Mouse (Mus musculus) heart, embryonic 12.5 days (tissue): ENCODE results near the gene Nckap5. TPM values are rescaled to one million over a fixed set of nuclear protein-coding genes. Genes with fewer than 3 reads are reported as not detected.

Experiments
- ATAC-seq: fragments of 200-750 bp; cut with Nextera tagmentation; 2 replicates; pipeline ENCODE4 v1.8.0; 2017; ENCODE audit warnings: moderate TSS enrichment, moderate library complexity; ENCODE audit not compliant: insufficient number of reproducible peaks, low FRiP score
- H3K27ac ChIP-seq: fragments of 300-500 bp; sonication (generic); 2 replicates; pipeline ENCODE4 v1.5.1; 2016; ENCODE audit warnings: mild to moderate bottlenecking, moderate library complexity; ENCODE audit not compliant: poor library complexity, severe bottlenecking
- H3K27me3 ChIP-seq: fragments of 300-500 bp; sonication (generic); replicated peaks from 2 replicates; pipeline ENCODE4 v1.6.1; 2016; ENCODE audit warnings: mild to moderate bottlenecking, moderate library complexity
- H3K36me3 ChIP-seq: fragments of 300-500 bp; sonication (generic); 2 replicates; pipeline ENCODE4 v1.6.1; 2016; ENCODE audit warnings: mild to moderate bottlenecking, moderate library complexity
- H3K4me1 ChIP-seq: fragments of 300-500 bp; sonication (generic); replicated peaks from 2 replicates; pipeline ENCODE4 v1.6.1; 2016; ENCODE audit warnings: mild to moderate bottlenecking
- H3K4me2 ChIP-seq: fragments of 300-500 bp; sonication (generic); 2 replicates; pipeline ENCODE4 v1.6.1; 2016; ENCODE audit warnings: mild to moderate bottlenecking, moderate library complexity
- H3K4me3 ChIP-seq: fragments of 300-500 bp; sonication (generic); 2 replicates; pipeline ENCODE4 v1.5.1; 2016; ENCODE audit warnings: mild to moderate bottlenecking
- H3K9ac ChIP-seq: fragments of 300-500 bp; sonication (generic); 2 replicates; pipeline ENCODE4 v1.6.1; 2016; ENCODE audit warnings: mild to moderate bottlenecking, moderate library complexity
- H3K9me3 ChIP-seq: fragments of 300-500 bp; sonication (generic); replicated peaks from 2 replicates; pipeline ENCODE4 v1.6.1; 2016; ENCODE audit warnings: mild to moderate bottlenecking, moderate library complexity
- WGBS: fragments of 180-500 bp; shearing (Covaris S2); methylation state at CpG from one replicate; pipeline ENCODE4 v1.1.7; 2016; 5-methylcytosine and 5-hydroxymethylcytosine counted together
- polyA plus RNA-seq: library from polyadenylated mRNA; unstranded; fragments of >200 nt; fragmentation: Nextera tagmentation; extraction: Ambion mirVana; gene quantifications from 2 replicates; pipeline ENCODE4 v1.2.1, GENCODE M21; 2016

Gene Nckap5
- polyA plus RNA-seq, 1 experiment from 2014 or later = 3.8 TPM

DNA sequence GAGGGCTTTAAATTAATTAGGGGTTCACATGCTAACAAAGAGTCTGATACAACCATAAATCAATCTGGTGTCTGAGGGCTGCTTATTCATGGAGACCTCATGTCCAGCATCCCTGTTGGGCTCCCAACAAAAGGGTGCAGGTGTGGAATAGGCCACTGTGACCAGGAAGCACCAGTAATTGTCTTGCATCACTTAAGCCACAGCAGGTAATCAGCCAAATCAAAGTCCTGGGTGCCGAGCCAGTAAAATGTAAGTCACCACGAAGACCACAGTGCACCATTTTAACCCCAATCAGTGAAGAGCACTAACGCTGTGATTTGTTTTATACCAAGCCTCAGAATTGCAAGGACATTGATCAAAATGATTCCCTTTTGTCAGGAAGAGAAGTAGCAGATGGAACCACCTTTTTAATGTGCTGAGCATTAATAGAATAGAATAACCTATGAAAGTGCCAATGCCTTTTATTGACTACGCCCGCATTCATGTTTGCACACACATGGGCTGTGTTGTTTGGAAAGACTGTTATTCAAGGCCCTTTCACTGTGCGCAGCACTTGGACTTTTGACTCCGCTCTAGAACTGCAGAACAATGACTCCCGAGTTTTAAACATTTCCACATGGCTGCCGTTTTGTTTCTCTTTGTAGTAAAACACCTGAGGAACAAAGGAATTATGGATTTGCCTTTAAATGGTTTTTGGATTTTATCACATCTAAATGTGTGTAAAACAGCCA, 393.5 kb downstream of the Nckap5 start:
- no peaks in the 10 kb centered on the region for H3K36me3 ChIP-seq
- H3K9ac ChIP-seq = no peak overlapping the region
- no peaks in the 10 kb centered on the region for H3K4me1 ChIP-seq
- no peak overlapping the region for H3K4me2 ChIP-seq
- no peaks in the 10 kb centered on the region for H3K9me3 ChIP-seq
- WGBS = 83% methylated on average over 9 of the region's 9 CpGs
- ATAC-seq = no peak
- no peak overlapping the region for H3K27ac ChIP-seq
- no peaks in the 10 kb centered on the region for H3K27me3 ChIP-seq
- no peak overlapping the region for H3K4me3 ChIP-seq

GRCm38 (mm10) chr1:126432285-126432684, 398.3 kb downstream of the Nckap5 start:
- Histone ChIP-seq H3K9me3 (no peaks in the 10 kb centered on the region), H3K27ac (no peak overlapping the region), H3K4me2 (no peak overlapping the region), H3K36me3 (no peaks in the 10 kb centered on the region), H3K9ac (no peak overlapping the region), H3K27me3 (no peaks in the 10 kb centered on the region), H3K4me3 (no peak overlapping the region), H3K4me1 (no peaks in the 10 kb centered on the region)
- 88% methylated on average over 4 of the region's 4 CpGs for WGBS
- no peak for ATAC-seq

GRCm38 (mm10) chr1:126431594-126431993, 399.0 kb downstream of the Nckap5 start:
- Histone ChIP-seq H3K4me3 (no peak overlapping the region), H3K9ac (no peak overlapping the region), H3K27ac (no peak overlapping the region), H3K4me2 (no peak overlapping the region), H3K36me3 (no peaks in the 10 kb centered on the region), H3K9me3 (no peaks in the 10 kb centered on the region), H3K27me3 (no peaks in the 10 kb centered on the region), H3K4me1 (no peaks in the 10 kb centered on the region)
- 41% methylated on average over 5 of the region's 5 CpGs for WGBS
- ATAC-seq = no peak

GRCm38 (mm10) chr1:126411426-126411825, 419.2 kb downstream of the Nckap5 start:
- no peaks in the 10 kb centered on the region; the same call in 1 of the 2 replicates for H3K9me3 ChIP-seq
- no peaks in the 10 kb centered on the region for H3K36me3 ChIP-seq
- no peaks in the 10 kb centered on the region for H3K27me3 ChIP-seq
- H3K4me3 ChIP-seq = no peak overlapping the region
- no peak overlapping the region for H3K27ac ChIP-seq
- no peak overlapping the region for H3K4me2 ChIP-seq
- 77% methylated on average over 5 of the region's 5 CpGs for WGBS
- no peaks in the 10 kb centered on the region for H3K4me1 ChIP-seq
- ATAC-seq = no peak
- H3K9ac ChIP-seq = no peak overlapping the region

DNA sequence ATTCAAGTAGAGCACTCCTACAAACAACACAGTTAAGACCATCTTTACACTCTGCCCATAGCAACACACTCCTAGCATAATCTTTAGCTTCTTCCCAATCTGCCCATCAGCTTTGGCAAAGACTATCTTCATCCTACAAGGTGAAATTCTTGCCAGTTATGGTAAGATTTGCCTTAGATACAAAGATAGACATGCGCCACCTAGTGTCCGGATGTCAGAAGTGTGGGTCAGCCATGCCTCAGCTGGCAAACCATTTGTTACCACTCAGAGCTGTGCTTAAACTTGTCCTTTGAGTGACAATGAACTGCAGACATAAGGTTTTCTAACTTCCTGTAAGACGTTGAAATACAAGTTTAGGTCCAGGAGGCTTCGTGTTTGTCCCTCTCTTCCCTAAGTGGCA, 422.7 kb downstream of the Nckap5 start:
- no peaks in the 10 kb centered on the region for H3K27me3 ChIP-seq
- 10% methylated on average over 4 of the region's 4 CpGs for WGBS
- ATAC-seq = no peak
- H3K4me2 ChIP-seq = no peak overlapping the region
- no peaks in the 10 kb centered on the region for H3K4me1 ChIP-seq
- H3K27ac ChIP-seq = no peak overlapping the region
- H3K4me3 ChIP-seq = no peak overlapping the region
- H3K9ac ChIP-seq = no peak overlapping the region
- H3K36me3 ChIP-seq = no peaks in the 10 kb centered on the region
- no peaks in the 10 kb centered on the region for H3K9me3 ChIP-seq

DNA sequence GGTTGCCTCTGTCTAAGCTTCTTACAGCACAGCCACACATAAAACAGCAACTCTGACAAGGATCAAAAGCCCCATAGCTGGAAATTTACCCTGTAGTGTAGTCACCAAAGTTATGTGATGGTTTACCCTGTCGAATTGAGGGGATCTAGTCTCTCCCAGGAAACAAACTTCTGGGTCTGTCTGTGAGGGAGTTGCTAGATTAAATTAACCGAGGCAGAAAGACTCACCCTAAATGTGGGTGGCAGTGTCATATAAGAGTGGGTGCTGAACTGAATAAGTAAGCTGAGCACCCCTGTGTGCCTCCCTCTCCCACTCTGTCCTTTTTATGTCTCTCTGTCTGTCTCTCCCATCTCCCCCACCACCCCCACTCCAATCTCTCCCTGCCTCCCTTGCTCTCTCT, 425.1 kb downstream of the Nckap5 start:
- H3K36me3 ChIP-seq = no peaks in the 10 kb centered on the region
- H3K4me1 ChIP-seq = no peaks in the 10 kb centered on the region
- no peak overlapping the region for H3K4me2 ChIP-seq
- H3K27ac ChIP-seq = no peak overlapping the region
- H3K4me3 ChIP-seq = no peak overlapping the region
- ATAC-seq = no peak
- no peak overlapping the region for H3K9ac ChIP-seq
- no peaks in the 10 kb centered on the region for H3K9me3 ChIP-seq
- no peaks in the 10 kb centered on the region for H3K27me3 ChIP-seq
- 67% methylated on average over 2 of the region's 2 CpGs for WGBS

DNA sequence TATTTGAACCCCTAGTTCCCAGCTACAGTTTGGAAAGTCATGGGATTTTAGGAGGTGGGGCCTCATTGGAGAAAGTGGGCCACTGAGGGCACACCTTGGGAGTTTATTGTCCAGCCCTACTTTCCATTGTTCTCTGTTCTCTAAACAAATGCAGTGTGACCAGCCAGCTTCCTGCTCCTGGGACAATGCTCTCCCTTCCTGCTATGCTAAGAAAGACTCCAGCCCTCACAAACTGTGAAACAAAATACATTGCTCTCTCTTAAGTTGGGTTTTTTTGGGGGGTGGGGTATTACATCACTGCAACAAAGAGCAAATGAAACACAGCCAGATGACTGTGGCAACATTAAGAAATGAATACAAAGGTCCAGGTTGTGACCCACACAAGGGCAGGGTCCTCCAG, 426.6 kb downstream of the Nckap5 start:
- no peaks in the 10 kb centered on the region for H3K36me3 ChIP-seq
- no peak overlapping the region for H3K9ac ChIP-seq
- no peak overlapping the region for H3K4me2 ChIP-seq
- H3K4me3 ChIP-seq = no peak overlapping the region
- ATAC-seq = no peak
- no peaks in the 10 kb centered on the region for H3K27me3 ChIP-seq
- no peaks in the 10 kb centered on the region for H3K9me3 ChIP-seq
- no peaks in the 10 kb centered on the region for H3K4me1 ChIP-seq
- H3K27ac ChIP-seq = no peak overlapping the region

DNA sequence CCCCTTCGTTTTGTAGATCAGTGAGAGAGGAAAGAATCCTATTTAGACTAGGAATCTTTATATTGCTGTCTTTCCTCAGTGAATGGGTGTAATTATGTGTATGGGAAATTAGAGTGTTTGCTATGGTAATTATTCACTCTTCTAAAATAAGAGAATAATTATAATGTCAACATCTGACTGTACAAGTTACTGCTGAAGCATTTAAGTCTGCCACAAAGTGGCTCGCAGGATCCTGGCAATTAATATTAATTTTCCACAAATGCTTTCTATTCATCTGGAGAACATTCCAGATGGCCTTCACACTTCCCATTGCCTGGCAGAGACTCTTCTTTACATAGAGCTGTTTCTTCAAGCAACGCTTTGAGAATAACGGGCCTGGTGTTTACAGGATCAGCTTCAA, 439.4 kb downstream of the Nckap5 start:
- Histone ChIP-seq H3K4me3 (no peak overlapping the region), H3K4me1 (no peaks in the 10 kb centered on the region), H3K27ac (no peak overlapping the region), H3K27me3 (no peaks in the 10 kb centered on the region), H3K4me2 (no peak overlapping the region), H3K36me3 (no peaks in the 10 kb centered on the region), H3K9me3 (no peaks in the 10 kb centered on the region), H3K9ac (no peak overlapping the region)
- 80% methylated on average over 4 of the region's 4 CpGs for WGBS
- ATAC-seq = no peak

- WGBS = 73% methylated on average over 9 of the region's 9 CpGs
- Histone ChIP-seq H3K27me3 (no peaks in the 10 kb centered on the region), H3K9ac (no peak overlapping the region), H3K36me3 (no peaks in the 10 kb centered on the region), H3K9me3 (no peaks in the 10 kb centered on the region), H3K27ac (no peak overlapping the region), H3K4me1 (no peaks in the 10 kb centered on the region), H3K4me2 (no peak overlapping the region), H3K4me3 (no peak overlapping the region)
- ATAC-seq = no peak
Observed at GRCm38 (mm10) chr1:126377339-126377980, 453.1 kb downstream of the Nckap5 start.

- Histone ChIP-seq H3K9me3 (no peaks in the 10 kb centered on the region), H3K27me3 (no peaks in the 10 kb centered on the region), H3K9ac (no peak overlapping the region), H3K27ac (no peak overlapping the region), H3K36me3 (no peaks in the 10 kb centered on the region), H3K4me3 (no peak overlapping the region), H3K4me2 (no peak overlapping the region), H3K4me1 (no peaks in the 10 kb centered on the region)
- 62% methylated on average over 2 of the region's 2 CpGs for WGBS
- no peak for ATAC-seq
Observed at GRCm38 (mm10) chr1:126366736-126367135, 463.9 kb downstream of the Nckap5 start.

GRCm38 (mm10) chr1:126364556-126364955, 466.0 kb downstream of the Nckap5 start:
- no peaks in the 10 kb centered on the region for H3K9me3 ChIP-seq
- 69% methylated on average over 6 of the region's 6 CpGs for WGBS
- no peak for ATAC-seq
- H3K27ac ChIP-seq = no peak overlapping the region
- no peaks in the 10 kb centered on the region for H3K27me3 ChIP-seq
- H3K9ac ChIP-seq = no peak overlapping the region
- no peak overlapping the region for H3K4me3 ChIP-seq
- H3K4me2 ChIP-seq = no peak overlapping the region
- H3K36me3 ChIP-seq = no peaks in the 10 kb centered on the region
- no peaks in the 10 kb centered on the region for H3K4me1 ChIP-seq
